Mouse (Mus musculus): ENCODE measurements around the gene Slc12a6. TPM values are rescaled to one million over a fixed set of nuclear protein-coding genes. Genes with fewer than 3 reads are reported as not detected.

The Slc12a6 gene
- polyA plus RNA-seq (2014; fragmentation: Nextera tagmentation; extraction: Ambion mirVana) = 18.6 and 25.9 TPM in 2 replicates

GRCm38 (mm10) chr2:112265448-112266241 is at the start of gene Slc12a6:
Gene Slc12a6, plus strand, starts transcription at chr2:112265825.
- H3K4me1 ChIP-seq (ENCODE audit: control insufficient read depth, insufficient read depth, low read length) = peaks cover 48% of the 10 kb centered on the region
- no peaks in the 10 kb centered on the region for H3K36me3 ChIP-seq (ENCODE audit: control insufficient read depth, insufficient read depth, low read length)
- peak within 1 kb of the TSS; percentile 82 for H3K4me3 ChIP-seq (replicated peaks; ENCODE audit: low read depth, low read length)
- H3K27me3 ChIP-seq (ENCODE audit: control insufficient read depth, insufficient read depth, low read length) = no peaks in the 10 kb centered on the region
- H3K9me3 ChIP-seq (ENCODE audit: control insufficient read depth, low read length) = no peaks in the 10 kb centered on the region
- ATAC-seq (ENCODE audit: low FRiP score, low TSS enrichment) (peak; percentile 94), DNase-seq (peak; percentile 95)
- H3K4me2 ChIP-seq (ENCODE audit: low read length) = peak within 1 kb of the TSS; percentile 94
- peak within 1 kb of the TSS; percentile 81 for H3K9ac ChIP-seq (replicated peaks; ENCODE audit: low read length)
- under 1% methylated on average over 78 of the region's 85 CpGs for WGBS
- H3K27ac ChIP-seq (replicated peaks; ENCODE audit: low read depth, low read length) = peak within 1 kb of the TSS; percentile 94

GRCm38 (mm10) chr2:112215977-112216376 is 49.6 kb upstream of the Slc12a6 start:
- Histone ChIP-seq H3K36me3 (ENCODE audit: control insufficient read depth, insufficient read depth, low read length) (no peaks in the 10 kb centered on the region), H3K27me3 (ENCODE audit: control insufficient read depth, insufficient read depth, low read length) (no peaks in the 10 kb centered on the region), H3K9me3 (ENCODE audit: control insufficient read depth, low read length) (no peaks in the 10 kb centered on the region), H3K4me2 (ENCODE audit: low read length) (no peak overlapping the region), H3K4me1 (ENCODE audit: control insufficient read depth, insufficient read depth, low read length) (no peaks in the 10 kb centered on the region), H3K27ac (replicated peaks; ENCODE audit: low read depth, low read length) (no peak overlapping the region), H3K4me3 (replicated peaks; ENCODE audit: low read depth, low read length) (no peak overlapping the region), H3K9ac (replicated peaks; ENCODE audit: low read length) (no peak overlapping the region)
- ATAC-seq (ENCODE audit: low FRiP score, low TSS enrichment) (no peak), DNase-seq (peak; percentile 80)
- WGBS = 11% methylated on average over 1 of the region's 1 CpGs

- Histone ChIP-seq H3K27me3 (ENCODE audit: control insufficient read depth, insufficient read depth, low read length) (no peaks in the 10 kb centered on the region), H3K9ac (replicated peaks; ENCODE audit: low read length) (no peak overlapping the region), H3K4me3 (replicated peaks; ENCODE audit: low read depth, low read length) (no peak overlapping the region), H3K27ac (replicated peaks; ENCODE audit: low read depth, low read length) (no peak overlapping the region), H3K4me1 (ENCODE audit: control insufficient read depth, insufficient read depth, low read length) (no peaks in the 10 kb centered on the region), H3K4me2 (ENCODE audit: low read length) (no peak overlapping the region), H3K9me3 (ENCODE audit: control insufficient read depth, low read length) (no peaks in the 10 kb centered on the region), H3K36me3 (ENCODE audit: control insufficient read depth, insufficient read depth, low read length) (no peaks in the 10 kb centered on the region)
- DNase-seq (no peak), ATAC-seq (ENCODE audit: low FRiP score, low TSS enrichment) (no peak)
- WGBS = 83% methylated on average over 6 of the region's 6 CpGs
Measured at GRCm38 (mm10) chr2:112217614-112218013, 48.0 kb upstream of the Slc12a6 start.

GRCm38 (mm10) chr2:112220880-112221279 is 44.7 kb upstream of the Slc12a6 start:
- Histone ChIP-seq H3K4me3 (replicated peaks; ENCODE audit: low read depth, low read length) (no peak overlapping the region), H3K4me2 (ENCODE audit: low read length) (no peak overlapping the region), H3K27me3 (ENCODE audit: control insufficient read depth, insufficient read depth, low read length) (no peaks in the 10 kb centered on the region), H3K9me3 (ENCODE audit: control insufficient read depth, low read length) (no peaks in the 10 kb centered on the region), H3K36me3 (ENCODE audit: control insufficient read depth, insufficient read depth, low read length) (no peaks in the 10 kb centered on the region), H3K27ac (replicated peaks; ENCODE audit: low read depth, low read length) (no peak overlapping the region), H3K9ac (replicated peaks; ENCODE audit: low read length) (no peak overlapping the region), H3K4me1 (ENCODE audit: control insufficient read depth, insufficient read depth, low read length) (no peaks in the 10 kb centered on the region)
- ATAC-seq (ENCODE audit: low FRiP score, low TSS enrichment) = no peak
- 91% methylated on average over 5 of the region's 5 CpGs for WGBS
- no peak for DNase-seq

DNA sequence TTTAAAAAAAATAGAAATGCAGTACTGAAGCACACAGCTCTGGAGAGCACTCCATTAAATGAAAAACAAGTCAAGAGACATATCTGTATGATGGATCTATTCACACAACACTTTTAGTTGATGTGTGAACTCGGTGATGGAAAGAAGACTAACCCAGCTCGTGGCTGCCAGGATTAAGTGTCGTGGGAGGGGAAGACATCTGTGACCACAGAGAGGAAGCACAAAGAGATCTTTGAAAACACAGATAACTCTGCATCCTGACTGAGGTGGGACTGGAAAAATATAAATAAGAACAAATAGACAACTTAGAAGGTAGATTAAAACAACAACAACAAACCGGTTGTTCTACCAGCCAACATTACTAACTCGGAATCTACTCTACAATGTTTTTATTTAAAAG is 43.0 kb upstream of the Slc12a6 start:
- Histone ChIP-seq H3K27ac (replicated peaks; ENCODE audit: low read depth, low read length) (no peak overlapping the region), H3K27me3 (ENCODE audit: control insufficient read depth, insufficient read depth, low read length) (no peaks in the 10 kb centered on the region), H3K4me3 (replicated peaks; ENCODE audit: low read depth, low read length) (no peak overlapping the region), H3K4me2 (ENCODE audit: low read length) (no peak overlapping the region), H3K4me1 (ENCODE audit: control insufficient read depth, insufficient read depth, low read length) (no peaks in the 10 kb centered on the region), H3K9ac (replicated peaks; ENCODE audit: low read length) (no peak overlapping the region), H3K9me3 (ENCODE audit: control insufficient read depth, low read length) (no peaks in the 10 kb centered on the region), H3K36me3 (ENCODE audit: control insufficient read depth, insufficient read depth, low read length) (no peaks in the 10 kb centered on the region)
- WGBS = 81% methylated on average over 5 of the region's 5 CpGs
- DNase-seq = no peak
- no peak for ATAC-seq (ENCODE audit: low FRiP score, low TSS enrichment)

- Histone ChIP-seq H3K36me3 (ENCODE audit: control insufficient read depth, insufficient read depth, low read length) (no peaks in the 10 kb centered on the region), H3K9ac (replicated peaks; ENCODE audit: low read length) (no peak overlapping the region), H3K9me3 (ENCODE audit: control insufficient read depth, low read length) (no peaks in the 10 kb centered on the region), H3K4me3 (replicated peaks; ENCODE audit: low read depth, low read length) (no peak overlapping the region), H3K4me2 (ENCODE audit: low read length) (no peak overlapping the region), H3K27me3 (ENCODE audit: control insufficient read depth, insufficient read depth, low read length) (no peaks in the 10 kb centered on the region), H3K4me1 (ENCODE audit: control insufficient read depth, insufficient read depth, low read length) (no peaks in the 10 kb centered on the region), H3K27ac (replicated peaks; ENCODE audit: low read depth, low read length) (no peak overlapping the region)
- DNase-seq (no peak), ATAC-seq (ENCODE audit: low FRiP score, low TSS enrichment) (no peak)
- WGBS = 62% methylated on average over 4 of the region's 4 CpGs
Measured at GRCm38 (mm10) chr2:112224356-112224755, 41.3 kb upstream of the Slc12a6 start.

DNA sequence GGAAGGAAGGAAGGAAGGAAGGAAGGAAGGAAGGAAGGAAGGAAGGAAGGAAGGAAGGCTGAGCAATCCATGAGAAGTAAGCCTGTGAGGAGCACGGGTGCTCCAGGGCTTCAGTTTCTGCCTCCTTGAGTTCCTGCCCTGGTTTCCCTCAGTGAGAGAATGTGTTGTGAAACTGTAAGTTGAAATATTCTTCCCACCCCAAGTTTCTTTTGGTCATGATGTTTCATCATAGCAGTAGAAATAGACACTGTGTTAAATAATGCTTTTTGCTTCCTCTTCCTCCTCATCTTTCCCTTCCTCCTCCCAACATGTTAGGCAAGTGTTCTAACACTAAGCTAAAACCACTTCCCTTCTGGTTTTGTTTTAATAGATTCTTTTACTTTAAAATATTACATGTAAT is 33.0 kb upstream of the Slc12a6 start:
- H3K36me3 ChIP-seq (ENCODE audit: control insufficient read depth, insufficient read depth, low read length) = no peaks in the 10 kb centered on the region
- ATAC-seq (ENCODE audit: low FRiP score, low TSS enrichment) (no peak), DNase-seq (no peak)
- no peak overlapping the region for H3K4me3 ChIP-seq (replicated peaks; ENCODE audit: low read depth, low read length)
- H3K9ac ChIP-seq (replicated peaks; ENCODE audit: low read length) = no peak overlapping the region
- no peaks in the 10 kb centered on the region for H3K9me3 ChIP-seq (ENCODE audit: control insufficient read depth, low read length)
- WGBS = 92% methylated on average over 1 of the region's 1 CpGs
- no peaks in the 10 kb centered on the region for H3K4me1 ChIP-seq (ENCODE audit: control insufficient read depth, insufficient read depth, low read length)
- H3K4me2 ChIP-seq (ENCODE audit: low read length) = no peak overlapping the region
- H3K27ac ChIP-seq (replicated peaks; ENCODE audit: low read depth, low read length) = no peak overlapping the region
- H3K27me3 ChIP-seq (ENCODE audit: control insufficient read depth, insufficient read depth, low read length) = no peaks in the 10 kb centered on the region

GRCm38 (mm10) chr2:112236620-112237019 is 29.0 kb upstream of the Slc12a6 start:
- Histone ChIP-seq H3K4me1 (ENCODE audit: control insufficient read depth, insufficient read depth, low read length) (0 out of 2 replicates have a peak, but pooled peaks cover 4% of the 10 kb centered on the region), H3K4me2 (ENCODE audit: low read length) (no peak overlapping the region), H3K27ac (replicated peaks; ENCODE audit: low read depth, low read length) (no peak overlapping the region), H3K4me3 (replicated peaks; ENCODE audit: low read depth, low read length) (no peak overlapping the region), H3K9ac (replicated peaks; ENCODE audit: low read length) (no peak overlapping the region), H3K27me3 (ENCODE audit: control insufficient read depth, insufficient read depth, low read length) (no peaks in the 10 kb centered on the region), H3K9me3 (ENCODE audit: control insufficient read depth, low read length) (no peaks in the 10 kb centered on the region), H3K36me3 (ENCODE audit: control insufficient read depth, insufficient read depth, low read length) (no peaks in the 10 kb centered on the region)
- DNase-seq (no peak), ATAC-seq (ENCODE audit: low FRiP score, low TSS enrichment) (no peak)
- WGBS = 89% methylated on average over 2 of the region's 2 CpGs

GRCm38 (mm10) chr2:112238006-112238405 is 27.6 kb upstream of the Slc12a6 start:
- H3K4me2 ChIP-seq (ENCODE audit: low read length) = no peak overlapping the region
- H3K9me3 ChIP-seq (ENCODE audit: control insufficient read depth, low read length) = no peaks in the 10 kb centered on the region
- H3K27me3 ChIP-seq (ENCODE audit: control insufficient read depth, insufficient read depth, low read length) = no peaks in the 10 kb centered on the region
- H3K9ac ChIP-seq (replicated peaks; ENCODE audit: low read length) = no peak overlapping the region
- H3K4me3 ChIP-seq (replicated peaks; ENCODE audit: low read depth, low read length) = no peak overlapping the region
- 14% methylated on average over 4 of the region's 4 CpGs for WGBS
- ATAC-seq (ENCODE audit: low FRiP score, low TSS enrichment) (no peak), DNase-seq (no peak)
- H3K4me1 ChIP-seq (ENCODE audit: control insufficient read depth, insufficient read depth, low read length) = 0 out of 2 replicates have a peak, but pooled peaks cover 4% of the 10 kb centered on the region
- H3K27ac ChIP-seq (replicated peaks; ENCODE audit: low read depth, low read length) = no peak overlapping the region
- peaks cover 7% of the 10 kb centered on the region for H3K36me3 ChIP-seq (ENCODE audit: control insufficient read depth, insufficient read depth, low read length)

Measured in midbrain, embryonic 14.5 days (tissue).